Mouse (Mus musculus) forelimb bud, embryonic 11.5 days (tissue): ENCODE measurements around the gene Fndc3c1.
A peak's percentile ranks its signal among the peaks of the same experiment; 100 is the strongest.
"Not testable (repeated sequence)": the region's sequence is repeated elsewhere in the genome, so short reads cannot be mapped to it uniquely, and the experiment has no call there.

ENCODE experiments used
- DNase-seq: peaks from one replicate; pipeline ENCODE4 v3.0.0-alpha.2; 2012; ENCODE audit warnings: low read depth, low spot score

Fndc3c1 gene

DNA sequence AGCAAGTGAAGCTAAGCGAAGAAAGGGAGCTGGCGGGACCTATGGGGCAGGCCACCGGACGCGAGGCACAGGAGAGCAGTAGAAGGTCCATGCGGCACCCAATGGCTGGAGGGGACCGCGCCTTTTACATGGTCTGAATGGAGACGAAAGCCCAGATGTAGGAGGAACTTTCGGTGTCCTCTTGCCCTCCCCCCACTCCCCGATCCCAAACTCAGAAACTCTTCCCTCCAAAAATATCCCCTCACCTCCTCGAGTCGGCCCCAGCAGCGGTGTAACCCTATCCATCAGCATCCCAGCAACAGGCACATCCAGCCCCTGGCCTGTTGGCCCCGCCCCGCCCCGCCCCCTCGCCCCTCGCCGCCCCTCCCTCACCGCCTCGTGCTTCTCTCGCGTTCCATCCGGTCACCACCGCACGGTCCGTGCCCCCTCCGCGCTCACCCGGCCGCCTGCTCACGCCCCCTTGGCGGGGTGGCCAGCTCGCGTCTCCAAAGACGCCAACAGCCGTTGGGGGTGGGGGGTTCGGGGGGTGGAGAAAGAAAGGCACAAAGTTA lies at the start of gene Fndc3c1:
TSS of gene Fndc3c1 (minus strand) at position 301 of the 551 bp plus-strand sequence.
- DNase-seq, result peak; percentile 81

DNA sequence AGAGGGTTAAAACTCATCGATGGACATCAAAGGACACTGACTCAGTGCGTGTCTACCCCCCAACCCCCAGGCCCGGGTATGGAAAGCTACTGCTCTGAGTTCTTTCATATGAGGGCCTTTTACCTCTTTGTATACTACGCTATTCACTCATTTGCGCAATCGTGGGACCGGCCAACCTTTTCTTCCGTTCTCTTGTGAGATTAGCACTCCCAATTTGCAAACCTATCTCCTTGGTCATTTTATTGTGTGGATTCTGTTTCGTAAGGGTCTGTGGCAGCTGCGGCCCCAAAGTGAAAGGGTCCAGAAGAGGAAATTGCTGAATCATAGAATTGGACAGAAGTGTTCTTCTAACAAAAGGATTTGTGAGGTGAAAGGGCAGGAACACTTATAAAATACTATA lies 1.2 kb upstream of the Fndc3c1 start:
- no peak for DNase-seq

DNA sequence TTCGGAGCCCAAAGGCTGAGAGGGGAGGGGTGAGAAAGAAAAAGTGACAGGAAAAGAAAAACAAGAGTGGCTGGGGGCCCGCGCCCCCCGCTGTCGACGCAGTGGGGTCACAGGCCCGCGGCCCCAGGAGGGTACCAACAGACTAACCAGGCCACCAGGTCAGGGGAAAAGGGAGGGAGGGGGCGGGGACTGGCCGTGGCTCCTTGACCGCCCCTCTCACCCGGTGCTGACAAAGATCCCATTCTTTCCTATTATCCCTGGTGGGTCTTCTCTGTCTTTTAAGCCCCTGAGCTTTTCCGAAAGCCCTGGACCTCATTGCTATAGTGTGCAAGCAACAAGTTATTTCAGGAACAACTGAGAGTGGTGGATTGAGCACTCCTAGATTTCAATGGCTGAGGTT lies 470 bp upstream of the Fndc3c1 start:
- DNase-seq, result no peak

DNA sequence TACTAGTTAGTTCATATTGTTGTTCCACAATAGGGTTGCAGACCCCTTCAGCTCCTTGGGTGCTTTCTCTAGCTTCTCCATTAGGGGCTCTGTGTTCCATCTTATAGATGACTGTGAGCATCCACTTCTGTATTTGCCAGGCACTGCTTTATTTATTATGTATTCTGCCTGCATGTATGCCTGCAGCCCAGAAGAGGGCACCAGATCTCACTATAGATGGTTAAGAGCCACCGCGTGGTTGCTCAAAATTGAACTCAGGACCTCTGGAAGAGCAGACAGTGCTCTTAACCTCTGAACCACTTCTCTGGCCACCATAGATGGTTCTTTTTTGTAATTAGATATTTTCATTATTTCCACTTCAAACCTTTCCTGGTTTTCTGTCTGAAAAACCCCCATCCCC lies 5.3 kb downstream of the Fndc3c1 start:
- not testable (repeated sequence) for DNase-seq

DNA sequence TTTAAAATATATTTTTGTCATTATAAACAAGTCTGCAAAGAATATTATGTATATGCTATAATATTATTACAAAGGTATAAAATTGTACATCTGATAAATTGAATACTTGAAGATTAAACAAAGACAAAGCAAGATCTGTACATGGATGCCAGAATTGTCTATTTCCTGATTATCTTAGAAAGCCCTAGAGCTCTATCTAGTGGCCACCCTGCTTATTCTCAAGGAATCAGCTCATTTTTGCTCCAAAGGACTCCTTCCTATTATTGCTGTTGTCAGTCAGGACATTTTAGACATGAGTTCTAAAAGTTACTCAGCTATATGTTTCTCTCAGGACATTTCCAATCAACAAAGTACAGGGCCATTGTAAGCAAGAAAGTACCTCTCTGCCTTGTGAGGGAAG lies 99.9 kb downstream of the Fndc3c1 start:
- DNase-seq, result no peak

DNA sequence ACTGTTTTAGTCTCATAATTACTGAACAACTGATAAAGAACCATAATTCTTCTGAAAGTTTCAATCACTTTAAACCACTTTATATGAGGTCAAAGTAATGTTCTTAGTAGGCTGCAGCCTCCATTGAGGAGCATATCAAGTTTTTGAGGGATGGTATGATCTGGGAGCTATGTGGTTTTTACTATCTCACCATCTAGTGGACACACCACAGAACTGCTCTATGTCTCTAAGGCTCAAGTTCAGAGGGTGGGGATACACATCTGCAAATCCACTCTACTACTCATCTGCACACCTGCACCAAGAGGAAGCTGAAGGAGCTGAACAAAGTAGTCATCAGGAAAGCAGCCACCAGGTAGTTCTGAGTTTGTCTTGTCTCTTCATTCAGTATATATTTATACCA lies 104.6 kb downstream of the Fndc3c1 start:
- DNase-seq, result no peak
